Mouse (Mus musculus): ENCODE measurements around the gene Fam19a5. TPM values are rescaled to one million over a fixed set of nuclear protein-coding genes. Genes with fewer than 3 reads are reported as not detected.

Fam19a5 gene
- polyA plus RNA-seq, 1 experiment from 2014 or later = 11.1 TPM

DNA sequence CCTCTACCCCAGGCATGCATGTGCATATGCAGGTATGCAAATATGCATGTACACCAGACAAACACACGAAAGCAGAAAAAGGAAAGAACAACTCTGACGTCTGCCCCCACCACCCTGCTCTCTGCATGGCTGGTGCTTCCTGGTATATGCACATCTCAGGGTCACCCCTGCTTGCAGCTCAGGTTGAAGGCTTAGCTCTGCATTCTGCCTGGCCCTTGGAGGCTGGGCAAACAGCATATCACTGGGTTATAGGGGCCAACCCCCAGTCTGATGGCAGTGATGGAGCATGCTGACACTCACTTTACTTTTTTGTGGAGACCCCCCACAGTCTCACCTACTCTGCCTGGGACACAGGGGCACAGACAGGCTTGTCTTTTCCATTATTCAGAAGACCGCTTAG is 252.5 kb downstream of the Fam19a5 start:
- WGBS = 85% methylated on average over 3 of the region's 3 CpGs
- Histone ChIP-seq H3K9ac (no peak overlapping the region), H3K36me3 (ENCODE audit: poor library complexity, severe bottlenecking) (no peaks in the 10 kb centered on the region), H3K4me1 (no peaks in the 10 kb centered on the region), H3K4me2 (no peak overlapping the region), H3K9me3 (replicated peaks) (no peaks in the 10 kb centered on the region), H3K4me3 (no peak overlapping the region), H3K27ac (no peak overlapping the region), H3K27me3 (no peaks in the 10 kb centered on the region)
- ATAC-seq = no peak

Small RNA genes lying within 50 kb of the gene (microRNA-seq; reads per million reads assigned to microRNA genes)
- gene Mir6393 = not detected
